Mouse (Mus musculus) cerebellum, postnatal 14 days (tissue): Measurements from ENCODE around the gene Spag6l.
"Not testable (repeated sequence)": the region's sequence is repeated elsewhere in the genome, so short reads cannot be mapped to it uniquely, and the experiment has no call there.

Source experiments
- DNase-seq, 2 experiments: peaks; one replicate each; pipeline ENCODE4 v3.0.0; 2021; ENCODE audit warnings: mixed read lengths in 2 of 2

Gene Spag6l

DNA sequence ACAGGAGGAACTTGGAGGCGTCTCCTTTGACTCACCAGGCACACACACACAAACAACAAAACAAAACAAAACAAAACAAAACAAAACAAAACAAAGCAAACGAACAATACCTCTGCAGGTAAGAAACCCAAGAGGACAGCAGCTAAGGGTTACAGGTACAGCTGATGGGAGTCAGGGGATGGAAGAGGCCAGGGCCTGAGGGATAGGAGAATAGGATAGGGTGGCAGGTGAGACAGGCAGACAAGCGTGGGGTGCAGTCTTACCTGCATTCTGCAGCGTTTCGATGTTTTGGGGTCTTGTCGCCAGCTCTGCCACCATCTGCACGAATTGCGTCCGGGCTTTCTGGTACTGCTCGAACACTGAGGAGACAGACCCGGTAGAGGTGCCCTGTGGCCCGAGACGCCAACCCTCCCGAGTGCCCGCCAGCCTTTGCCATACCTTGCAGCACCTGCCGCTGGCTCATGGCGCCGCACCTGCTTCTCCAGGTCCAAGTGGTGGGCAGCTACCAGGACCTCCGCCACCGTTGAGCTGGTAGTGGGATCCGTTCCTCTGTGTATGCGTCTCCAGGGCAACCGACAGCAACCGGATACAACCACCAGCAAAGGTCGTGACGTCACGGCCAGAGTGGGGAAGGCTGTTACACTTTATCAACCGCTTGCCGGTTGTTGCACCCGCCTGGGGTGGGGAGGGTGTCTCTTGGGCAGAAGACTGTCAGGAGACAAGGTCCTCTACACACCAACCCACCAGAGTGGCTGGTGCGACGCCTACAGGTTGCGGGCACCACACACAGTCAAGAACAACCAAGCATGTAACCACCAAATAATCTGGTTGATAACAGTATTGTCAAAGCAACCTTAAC, at the start of gene Spag6l:
Spag6l (minus strand) TSS at position 700 of the 859 bp plus-strand sequence.
- peak; percentile 35 to 55 for DNase-seq

DNA sequence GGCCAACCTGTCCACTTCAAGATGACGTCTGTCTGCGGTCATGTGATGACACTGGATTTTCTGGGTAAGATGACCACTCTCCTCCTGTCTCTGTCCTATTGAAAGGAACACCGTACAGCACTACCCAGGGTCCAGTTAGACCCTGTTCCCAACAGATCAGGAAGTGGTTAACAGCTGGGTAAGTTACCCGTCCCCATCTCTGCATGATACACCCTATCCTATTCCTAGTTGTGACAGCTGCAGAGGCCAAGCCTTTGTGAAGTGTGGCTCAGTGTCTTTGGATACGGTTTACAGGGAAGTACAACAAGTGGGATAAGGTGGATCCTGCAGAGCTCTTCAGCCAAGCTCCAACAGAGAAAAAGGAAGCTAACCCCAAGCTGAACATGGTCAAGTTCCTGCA, 49.8 kb upstream of the Spag6l start:
- no peak for DNase-seq

DNA sequence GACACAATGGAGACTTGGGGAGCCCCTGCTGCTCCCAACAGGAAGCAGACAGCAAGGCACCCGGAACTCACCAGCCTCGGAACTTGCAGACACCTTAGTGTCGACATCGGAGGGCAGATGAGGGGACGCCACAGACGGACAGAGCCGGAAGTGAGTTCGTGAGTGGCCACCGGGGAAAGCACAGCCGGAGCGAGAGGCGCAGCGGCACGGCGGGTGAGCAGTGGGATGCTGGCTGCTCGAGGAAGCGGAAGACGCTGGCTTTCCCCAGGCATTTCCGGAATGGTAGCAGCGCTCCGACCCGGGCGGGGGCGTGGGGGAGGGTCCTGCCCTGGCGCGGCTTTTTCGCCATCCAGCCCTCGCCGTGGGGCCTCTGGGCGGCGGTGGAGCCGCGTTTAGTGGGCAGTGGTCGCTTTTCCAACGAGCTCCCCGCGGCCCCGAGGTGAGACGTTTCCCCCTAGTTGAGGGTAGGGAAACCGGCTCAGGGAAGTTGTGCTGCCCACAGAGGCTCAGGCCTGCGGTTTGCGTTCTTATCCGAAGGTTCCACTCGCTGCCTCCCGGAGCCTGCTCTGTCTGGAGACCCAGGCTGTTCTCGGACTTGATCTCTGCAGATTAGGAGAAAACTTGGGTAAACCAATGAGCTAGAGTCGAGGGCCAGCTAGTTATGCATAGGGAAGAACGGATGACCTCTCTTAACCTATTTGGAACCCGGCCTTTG, 41.5 kb upstream of the Spag6l start, which contains the start of the genes Top3b and Vpreb1:
Top3b (plus strand) TSS at position 120 of the 715 bp plus-strand sequence.
Vpreb1 (minus strand) TSS at position 227 of the 715 bp plus-strand sequence.
- peak; percentile 90 to 91 for DNase-seq

DNA sequence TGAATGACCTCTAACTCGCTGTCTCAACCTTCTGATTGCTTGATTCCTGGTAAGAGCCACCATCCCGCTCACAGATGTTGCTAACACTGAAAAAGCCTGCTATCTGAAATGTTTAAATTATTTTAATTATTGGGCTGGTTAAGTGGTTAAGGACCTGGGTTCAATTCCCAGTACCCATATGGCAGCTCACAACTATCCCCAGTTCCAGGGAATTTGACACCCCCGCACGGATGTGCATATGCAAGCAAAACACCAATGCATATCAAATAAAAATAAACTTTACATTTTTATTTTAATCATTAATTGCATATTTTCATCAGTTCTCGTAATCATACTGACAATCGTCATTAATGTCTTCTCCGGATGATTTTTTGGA, 41.0 kb upstream of the Spag6l start:
- DNase-seq, result no peak

DNA sequence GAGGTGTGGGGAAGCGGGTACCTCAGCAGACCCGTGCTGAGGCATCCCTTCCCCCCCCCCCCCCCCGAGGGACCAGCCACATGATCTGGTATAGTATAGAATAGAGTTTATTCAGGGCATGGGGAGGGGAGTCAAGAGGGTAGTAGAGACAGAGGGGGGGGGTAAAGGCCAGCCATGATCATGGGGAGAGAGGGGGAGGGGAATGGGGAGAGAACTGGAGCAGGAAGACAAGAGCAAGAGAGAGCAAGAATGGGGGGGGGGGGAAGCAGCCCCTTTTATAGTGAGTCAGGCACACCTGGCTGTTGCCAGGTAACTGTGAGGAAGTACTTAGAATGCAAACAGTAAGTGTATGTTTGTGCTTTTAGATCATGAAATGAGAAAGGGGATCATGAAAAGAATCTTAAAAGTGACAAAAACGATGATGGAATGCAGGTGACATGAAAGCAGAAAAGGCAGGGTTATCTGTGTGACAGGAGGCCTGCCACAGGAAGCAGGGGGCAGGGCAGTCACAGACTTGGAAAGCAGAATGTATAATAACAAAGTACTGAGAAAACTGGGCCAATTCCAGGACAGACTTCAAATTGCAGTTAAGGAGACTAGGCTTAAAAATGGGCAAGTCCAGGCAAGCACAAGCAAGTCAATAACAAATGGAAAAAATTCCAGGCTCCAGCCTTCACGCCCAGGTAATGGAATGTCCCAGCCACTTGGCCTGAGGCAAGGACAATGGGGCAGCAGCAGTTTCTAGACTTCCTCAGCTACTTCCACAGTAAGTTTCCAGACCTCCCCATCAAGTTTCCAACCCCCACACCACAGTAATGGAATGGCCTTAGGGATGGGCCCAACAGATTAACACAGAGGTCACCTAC, 36.7 kb upstream of the Spag6l start:
- no peak for DNase-seq

DNA sequence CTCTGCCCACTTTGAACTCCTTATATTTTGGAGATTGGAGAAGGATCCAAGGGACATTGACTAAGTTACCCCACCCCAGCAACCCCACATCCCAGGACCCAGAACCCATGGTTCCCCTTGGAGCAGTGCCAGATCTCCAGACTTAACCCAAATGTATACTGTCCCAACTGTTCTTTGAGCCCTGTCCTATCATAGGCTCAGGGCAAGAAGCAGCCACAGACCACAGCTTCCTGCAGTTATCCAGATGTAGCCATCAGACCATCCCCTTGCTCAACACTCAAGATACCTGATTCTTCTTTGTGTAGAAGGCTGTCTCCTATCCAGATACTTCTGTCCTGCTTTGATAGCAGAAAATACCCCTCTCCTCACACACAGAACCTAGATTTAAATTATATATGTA, 36.0 kb upstream of the Spag6l start:
- no peak for DNase-seq

DNA sequence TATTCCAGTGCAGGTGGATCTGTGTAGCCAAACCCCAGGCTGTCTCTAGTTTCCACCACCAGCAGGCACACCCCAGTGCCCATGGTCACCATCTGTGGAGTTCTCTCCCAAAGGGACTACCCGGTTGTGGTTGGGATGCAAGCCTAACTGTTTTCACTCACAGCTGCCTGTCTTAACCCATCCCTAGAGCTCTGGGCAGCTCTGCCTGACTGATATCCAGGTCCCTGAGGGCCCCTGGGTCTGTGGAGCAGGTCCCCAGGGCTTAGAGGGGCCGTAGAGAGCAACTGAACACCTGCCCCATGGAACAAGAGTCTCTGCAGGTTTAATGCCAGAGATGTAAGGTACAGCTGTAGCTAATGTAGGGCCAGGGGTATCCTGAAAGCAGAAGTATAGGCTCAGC, 34.7 kb upstream of the Spag6l start, which contains the start of gene Igll1:
Igll1 (minus strand) TSS at position 8 of the 400 bp plus-strand sequence.
- DNase-seq, result no peak

DNA sequence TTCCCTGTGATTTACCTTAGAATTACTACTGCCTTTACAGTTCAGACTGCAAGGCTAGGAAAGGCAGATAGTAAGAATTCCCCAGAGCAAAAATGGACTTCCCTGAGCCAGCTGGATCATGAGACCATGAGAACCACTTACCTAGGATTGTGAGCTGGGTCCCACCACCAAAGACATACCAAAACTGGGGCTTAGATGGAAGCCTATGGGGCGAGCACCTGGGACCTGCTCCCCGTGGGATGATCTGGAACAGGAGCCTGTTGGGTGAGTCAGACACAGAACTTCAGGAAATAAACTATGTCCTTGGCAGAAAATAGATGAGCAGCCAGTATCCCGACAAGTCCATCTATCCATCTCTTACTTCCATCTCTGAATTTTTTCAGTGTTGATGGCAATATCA, 33.0 kb upstream of the Spag6l start:
- DNase-seq, result no peak

DNA sequence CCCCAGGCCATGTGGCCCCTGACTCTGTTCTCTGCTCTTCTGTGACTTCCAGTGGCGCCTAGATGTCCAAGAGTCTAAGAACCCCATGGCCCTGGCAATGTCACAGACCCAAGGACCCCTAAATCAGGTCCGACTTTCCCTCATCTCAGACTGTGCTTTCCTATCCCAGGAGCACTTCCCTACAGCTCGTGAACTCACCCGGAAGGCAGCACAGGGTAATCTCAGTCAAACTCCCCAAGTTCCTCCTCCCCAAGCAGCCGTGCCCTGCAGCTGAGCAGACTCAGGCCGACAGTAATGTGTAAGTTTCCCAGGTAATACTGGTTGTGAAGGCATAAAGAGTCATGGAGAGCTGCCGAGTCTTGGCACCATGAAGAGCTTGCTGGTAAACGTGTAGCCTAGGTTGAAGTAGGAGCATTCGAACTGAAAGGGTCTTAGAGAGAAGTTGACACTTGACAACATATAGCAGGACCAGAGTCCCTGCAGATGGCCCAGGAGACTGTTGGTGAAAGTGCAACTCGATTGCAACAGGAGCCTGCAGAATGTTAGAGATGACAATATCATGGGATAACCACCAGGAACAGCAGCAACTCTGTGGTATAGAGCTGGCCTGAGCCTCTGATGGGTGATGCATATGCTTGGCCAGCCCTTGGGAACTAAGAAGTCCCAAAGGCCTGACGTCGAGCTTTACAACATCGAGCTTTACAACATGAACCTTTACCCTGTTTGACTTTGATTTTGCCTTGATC, 27.6 kb upstream of the Spag6l start:
- no peak for DNase-seq

DNA sequence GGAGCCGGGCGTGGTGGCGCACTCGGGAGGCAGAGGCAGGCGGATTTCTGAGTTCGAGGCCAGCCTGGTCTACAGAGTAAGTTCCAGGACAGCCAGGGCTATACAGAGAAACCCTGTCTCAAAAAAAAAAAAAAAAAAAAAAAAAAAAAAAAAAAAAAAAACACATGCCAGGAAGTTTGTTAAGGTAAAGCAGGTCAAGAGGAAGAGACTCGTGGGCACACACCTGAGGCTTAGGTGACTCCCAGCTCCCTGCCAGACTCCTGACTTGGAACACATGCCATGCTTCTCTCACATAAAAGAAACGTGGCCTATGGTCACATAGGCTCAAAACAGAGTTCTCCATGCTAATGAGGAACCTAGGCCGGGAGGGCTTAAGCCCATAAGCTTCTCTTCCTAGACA, 26.8 kb upstream of the Spag6l start:
- not testable (repeated sequence) for DNase-seq

DNA sequence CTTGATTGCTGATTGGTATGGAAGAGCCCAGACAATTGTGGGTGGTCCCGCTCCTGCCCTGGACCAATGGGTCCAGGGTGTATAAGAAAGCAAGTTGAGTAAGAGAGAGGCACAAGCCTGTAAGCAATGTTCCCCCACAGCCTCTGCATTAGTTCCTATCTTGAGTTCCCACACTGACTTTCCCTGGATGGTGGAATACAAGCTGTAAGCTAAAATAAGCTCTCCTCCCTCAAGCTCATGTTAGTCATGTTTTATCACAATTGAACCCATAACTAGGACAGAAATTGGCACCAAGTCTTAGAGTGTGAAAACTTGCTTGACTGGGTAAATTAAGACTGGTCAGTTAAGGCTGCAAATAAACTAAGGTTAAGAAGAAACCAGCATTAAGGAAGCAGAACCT, 26.3 kb upstream of the Spag6l start:
- DNase-seq, result no peak

DNA sequence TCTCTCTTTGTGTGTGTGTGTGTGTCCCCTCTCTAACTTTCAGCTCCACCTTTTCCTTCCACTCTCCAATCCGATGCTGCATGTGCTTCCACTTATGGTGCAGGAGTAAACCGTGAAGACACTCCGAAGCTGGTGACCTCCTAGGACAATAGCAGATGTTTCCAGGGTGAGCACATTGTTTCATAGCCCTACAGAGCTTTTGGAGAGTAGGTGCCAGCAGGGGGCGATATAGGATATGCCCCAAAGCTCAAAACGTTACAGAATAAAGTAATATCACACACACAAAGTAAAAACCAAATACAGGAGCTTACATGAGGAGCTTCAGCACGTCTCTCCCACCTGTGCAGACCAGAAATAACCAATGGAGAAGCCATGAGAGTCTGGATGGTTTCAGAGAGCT, 25.6 kb upstream of the Spag6l start:
- DNase-seq, result peak in 1 of 2 experiments; percentile 25

DNA sequence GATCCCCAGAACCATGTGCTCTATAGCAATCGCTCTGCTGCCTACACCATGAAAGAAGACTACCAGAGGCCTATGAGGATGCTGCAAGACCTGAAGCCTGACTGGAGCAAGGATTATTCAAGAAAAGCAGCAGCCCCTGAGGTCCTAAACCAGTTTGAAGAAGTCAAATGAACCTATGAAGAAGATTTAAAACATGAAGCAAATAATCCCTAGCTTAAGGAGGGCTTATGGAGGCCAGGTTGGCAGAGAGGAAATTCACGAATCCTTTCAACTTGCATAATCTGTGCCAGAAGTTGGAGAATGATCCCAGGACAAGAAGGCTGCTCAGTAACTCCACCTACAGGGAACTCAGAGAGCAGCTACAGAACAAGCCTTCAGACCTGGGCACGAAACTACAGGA, 23.2 kb upstream of the Spag6l start:
- DNase-seq, result no peak

DNA sequence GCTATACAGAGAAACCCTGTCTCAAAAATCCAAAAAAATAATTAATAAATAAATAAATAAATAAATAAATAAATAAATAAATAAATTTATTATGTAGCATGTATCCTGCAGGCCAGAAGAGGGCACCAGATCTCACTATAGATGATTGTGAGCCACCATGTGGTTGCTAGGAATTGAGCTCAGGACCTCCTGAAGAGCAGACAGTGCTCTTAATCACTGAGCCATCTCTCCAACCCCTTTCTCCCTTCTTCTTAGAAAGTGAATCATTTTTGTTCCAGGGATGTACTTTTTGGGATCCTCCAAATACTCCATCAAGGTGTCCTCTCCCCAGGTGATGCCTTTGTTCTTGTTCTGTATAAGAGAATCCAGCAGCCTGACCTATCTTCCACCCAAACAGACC, 19.9 kb upstream of the Spag6l start:
- DNase-seq, result no peak

DNA sequence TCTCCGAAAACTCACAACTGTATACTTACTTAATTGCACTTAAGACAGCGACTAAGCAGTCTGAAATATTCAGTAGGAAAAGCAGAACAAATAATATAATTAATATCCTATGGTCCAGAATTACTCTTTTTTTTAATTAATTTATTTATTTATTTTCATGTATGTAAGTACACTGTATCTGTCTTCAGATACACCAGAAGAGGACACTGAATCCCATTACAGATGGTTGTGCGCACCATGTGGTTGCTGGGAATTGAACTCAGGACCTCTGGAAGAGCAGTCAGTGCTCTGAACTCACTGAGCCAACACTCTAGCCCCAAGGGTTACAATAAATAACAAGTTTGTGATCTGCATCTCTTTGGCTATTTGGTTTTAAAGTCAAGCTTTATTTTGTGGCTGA, 415 bp upstream of the Spag6l start:
- no peak for DNase-seq

DNA sequence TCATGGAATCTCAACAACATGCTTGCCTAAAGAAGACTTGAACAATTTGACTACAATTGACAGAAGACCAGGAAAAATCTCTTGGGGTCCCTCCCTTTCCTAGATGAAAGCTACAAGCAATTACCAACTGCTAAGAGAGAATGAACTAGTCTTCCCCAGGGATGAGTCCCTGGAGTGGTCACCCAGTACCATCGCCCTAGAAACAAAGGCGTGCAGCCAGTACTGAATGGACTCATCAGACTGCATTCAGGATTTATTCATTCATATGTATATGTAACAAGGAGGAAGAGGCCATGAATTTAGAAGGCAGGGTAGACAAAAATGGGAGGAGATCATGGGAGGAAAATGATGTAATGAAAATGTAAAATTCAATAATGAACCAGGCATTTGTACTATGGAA, 3.0 kb downstream of the Spag6l start:
- no peak for DNase-seq

DNA sequence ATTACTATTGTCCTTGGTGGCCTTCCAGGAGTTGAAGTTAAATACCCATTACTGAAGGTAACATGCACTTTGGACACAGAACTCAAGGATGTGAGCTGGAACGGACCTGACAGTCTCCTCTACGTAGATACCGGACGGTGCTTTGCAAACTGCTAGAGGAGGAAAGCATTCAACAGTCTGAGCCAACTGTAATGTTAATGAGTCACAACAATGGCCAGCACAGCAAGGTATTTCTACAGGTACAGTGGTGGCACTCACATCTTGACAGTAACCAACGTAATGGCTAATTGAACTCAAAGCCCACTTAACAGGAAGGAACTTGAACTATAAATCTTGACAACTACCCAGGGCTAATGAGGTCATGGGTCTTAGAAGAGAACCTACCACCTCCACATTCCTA, 3.8 kb downstream of the Spag6l start:
- DNase-seq, result no peak

DNA sequence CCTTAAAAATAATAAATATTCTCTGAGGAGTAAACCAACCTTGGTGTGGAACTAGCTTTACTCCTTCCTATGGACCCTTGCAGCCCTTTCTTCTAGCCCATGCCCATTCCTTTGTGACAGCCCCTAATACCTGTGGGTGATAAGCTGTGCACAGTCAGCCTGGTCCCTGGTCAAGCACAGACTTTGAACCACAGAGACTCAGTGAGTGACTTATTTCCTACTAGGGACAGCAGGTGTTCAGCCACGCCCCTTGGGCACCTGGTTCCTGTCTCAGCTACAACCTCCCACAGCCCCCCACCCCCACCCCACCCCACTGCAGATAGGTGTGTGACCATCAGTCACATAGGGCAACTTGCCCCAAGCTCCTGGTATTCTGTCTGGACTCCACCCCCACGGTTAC, 22.9 kb downstream of the Spag6l start:
- no peak for DNase-seq
